Mouse (Mus musculus) gastrocnemius, postnatal 14 days (tissue): ENCODE measurements around the gene Dtx3l. TPM values are rescaled to one million over a fixed set of nuclear protein-coding genes. Genes with fewer than 3 reads are reported as not detected.
"Not testable (repeated sequence)": the region's sequence is repeated elsewhere in the genome, so short reads cannot be mapped to it uniquely, and the experiment has no call there.

ENCODE experiments used
- DNase-seq: peaks from one replicate; pipeline ENCODE4 v3.0.0; 2021; ENCODE audit warnings: mixed read lengths
- intact Hi-C: fragments of 180-260 bp; cut with DNase I; formaldehyde crosslinking; loops from one replicate; pipeline ENCODE4 v1.15.1; 2025; ENCODE audit warnings: low total_unique reads
- long read RNA-seq, 2 experiments: library from polyadenylated mRNA; stranded (forward); transcript quantifications; one replicate each; pipeline ENCODE4 v2.0.0; 2021
- total RNA-seq, 2 experiments: library from RNA; stranded (reverse); gene quantifications; 2 replicates each; pipeline ENCODE4 v1.2.3; 2021

The Dtx3l gene
- 1 to 10 TPM; 4.5 to 4.9 TPM for total RNA-seq
- long read RNA-seq, experiment 1, full-length matches to known transcripts: 1 of 3 reads
- long read RNA-seq, experiment 1, partial matches to known transcripts: 2 of 3 reads
- long read RNA-seq, experiment 1, other reads (novel, unspliced or antisense): 0 of 3 reads
- long read RNA-seq, experiment 2, full-length matches to known transcripts: 1 of 2 reads
- long read RNA-seq, experiment 2, partial matches to known transcripts: 0 of 2 reads
- long read RNA-seq, experiment 2, other reads (novel, unspliced or antisense): 1 of 2 reads

- DNase-seq: peak; percentile 60
- intact Hi-C loops: loop anchor here (5.0 kb wide), 1 partner anchor 61 kb away; no protein-coding TSS in a partner anchor
Measured at GRCm38 (mm10) chr16:35938211-35939151, at the start of gene Dtx3l, which contains the start of gene Parp9. Dtx3l (minus strand) TSS chr16:35939151. Parp9 (plus strand) TSS chr16:35938470.

- no peak for DNase-seq
- intact Hi-C loops: no loop called here
Measured at GRCm38 (mm10) chr16:35987930-35988329, 49.0 kb upstream of the Dtx3l start.

- no peak for DNase-seq
- intact Hi-C loops: no loop called here
Measured at GRCm38 (mm10) chr16:35984471-35984870, 45.5 kb upstream of the Dtx3l start.

- intact Hi-C loops: no loop called here
- peak; percentile 70 for DNase-seq
Measured at GRCm38 (mm10) chr16:35983517-35984101, 44.7 kb upstream of the Dtx3l start.

GRCm38 (mm10) chr16:35982902-35983516 lies 44.1 kb upstream of the Dtx3l start:
- peak; percentile 91 for DNase-seq
- intact Hi-C loops: no loop called here

- no peak for DNase-seq
- intact Hi-C loops: no loop called here
Measured at GRCm38 (mm10) chr16:35982506-35982901, 43.6 kb upstream of the Dtx3l start.

GRCm38 (mm10) chr16:35981363-35981821 lies 42.4 kb upstream of the Dtx3l start:
- peak; percentile 100 for DNase-seq
- intact Hi-C loops: no loop called here

GRCm38 (mm10) chr16:35978450-35978849 lies 39.5 kb upstream of the Dtx3l start, which contains the start of gene Kpna1:
Kpna1 (plus strand) TSS chr16:35978750.
- DNase-seq, intact Hi-C loops: not testable (repeated sequence)

GRCm38 (mm10) chr16:35974021-35974420 lies 35.1 kb upstream of the Dtx3l start:
- no peak for DNase-seq
- intact Hi-C loops: no loop called here

- intact Hi-C loops: no loop called here
- DNase-seq: no peak
Measured at GRCm38 (mm10) chr16:35968149-35968548, 29.2 kb upstream of the Dtx3l start.

GRCm38 (mm10) chr16:35967319-35967718 lies 28.4 kb upstream of the Dtx3l start:
- intact Hi-C loops: no loop called here
- no peak for DNase-seq

- DNase-seq: no peak
- intact Hi-C loops: no loop called here
Measured at GRCm38 (mm10) chr16:35966411-35967115, 27.6 kb upstream of the Dtx3l start.

- DNase-seq, intact Hi-C loops: not testable (repeated sequence)
Measured at GRCm38 (mm10) chr16:35965991-35966390, 27.0 kb upstream of the Dtx3l start.

GRCm38 (mm10) chr16:35952628-35953130 lies 13.7 kb upstream of the Dtx3l start:
- no peak for DNase-seq
- intact Hi-C loops: no loop called here

- intact Hi-C loops: no loop called here
- DNase-seq: no peak
Measured at GRCm38 (mm10) chr16:35951216-35951615, 12.3 kb upstream of the Dtx3l start.

GRCm38 (mm10) chr16:35949264-35949663 lies 10.3 kb upstream of the Dtx3l start:
- intact Hi-C loops: no loop called here
- peak; percentile 14 for DNase-seq

- intact Hi-C loops: no loop called here
- DNase-seq: no peak
Measured at GRCm38 (mm10) chr16:35941382-35941781, 2.4 kb upstream of the Dtx3l start.

GRCm38 (mm10) chr16:35939690-35940089 lies 739 bp upstream of the Dtx3l start:
- intact Hi-C loops: loop anchor here (5.0 kb wide), 1 partner anchor 62 kb away; no protein-coding TSS in a partner anchor
- DNase-seq: peak; percentile 81
